Mouse (Mus musculus) midbrain, embryonic 13.5 days (tissue): ENCODE data around the gene Krtap4-13. TPM values are rescaled to one million over a fixed set of nuclear protein-coding genes. Genes with fewer than 3 reads are reported as not detected.
"Not testable (repeated sequence)": the region's sequence is repeated elsewhere in the genome, so short reads cannot be mapped to it uniquely, and the experiment has no call there.

ENCODE experiments used
- ATAC-seq: fragments of 200-750 bp; cut with Nextera tagmentation; 2 replicates; pipeline ENCODE4 v1.8.0; 2017; ENCODE audit warnings: mild to moderate bottlenecking, moderate TSS enrichment, moderate library complexity
- H3K27ac ChIP-seq: fragments of 300-500 bp; sonication (generic); 2 replicates; pipeline ENCODE4 v1.5.1; 2015; ENCODE audit warnings: inconsistent platforms, mild to moderate bottlenecking, moderate library complexity
- H3K27me3 ChIP-seq: fragments of 300-500 bp; sonication (generic); 2 replicates; pipeline ENCODE4 v1.6.1; 2015; ENCODE audit warnings: mild to moderate bottlenecking, inconsistent platforms
- H3K36me3 ChIP-seq: fragments of 300-500 bp; sonication (generic); 2 replicates; pipeline ENCODE4 v1.6.1; 2015; ENCODE audit warnings: mild to moderate bottlenecking, inconsistent platforms
- H3K4me1 ChIP-seq: fragments of 300-500 bp; sonication (generic); replicated peaks from 2 replicates; pipeline ENCODE4 v1.6.1; 2015; ENCODE audit warnings: inconsistent platforms
- H3K4me2 ChIP-seq: fragments of 300-500 bp; sonication (generic); replicated peaks from 2 replicates; pipeline ENCODE4 v1.6.1; 2015; ENCODE audit warnings: moderate library complexity, mild to moderate bottlenecking, inconsistent platforms
- H3K4me3 ChIP-seq: fragments of 300-500 bp; sonication (generic); replicated peaks from 2 replicates; pipeline ENCODE4 v1.5.1; 2015; ENCODE audit warnings: mild to moderate bottlenecking, inconsistent platforms
- H3K9ac ChIP-seq: fragments of 300-500 bp; sonication (generic); replicated peaks from 2 replicates; pipeline ENCODE4 v1.6.1; 2015; ENCODE audit warnings: mild to moderate bottlenecking, inconsistent platforms
- H3K9me3 ChIP-seq: fragments of 300-500 bp; sonication (generic); 2 replicates; pipeline ENCODE4 v1.6.1; 2016; ENCODE audit warnings: mild to moderate bottlenecking, inconsistent platforms
- WGBS: fragments of 180-500 bp; shearing (Covaris S2); methylation state at CpG from one replicate; pipeline ENCODE4 v1.1.7; 2015; 5-methylcytosine and 5-hydroxymethylcytosine counted together
- polyA plus RNA-seq: library from polyadenylated mRNA; unstranded; fragments of >200 nt; fragmentation: Nextera tagmentation; extraction: Ambion mirVana; gene quantifications from 2 replicates; pipeline ENCODE4 v1.2.1, GENCODE M21; 2015

Krtap4-13 gene
- polyA plus RNA-seq, 1 experiment from 2014 or later: not detected

GRCm38 (mm10) chr11:99780604-99781003 is 29.1 kb downstream of the Krtap4-13 start, which contains the start of gene Krtap4-8:
TSS of gene Krtap4-8 (minus strand) at chr11:99780704.
- WGBS: 96% methylated on average over 2 of the region's 2 CpGs
- ATAC-seq: no peak
- Histone ChIP-seq H3K27me3 (no peaks in the 10 kb centered on the region), H3K9ac (no peak within 1 kb of the TSS), H3K4me2 (no peak within 1 kb of the TSS), H3K4me1 (no peaks in the 10 kb centered on the region), H3K9me3 (no peaks in the 10 kb centered on the region), H3K4me3 (no peak within 1 kb of the TSS), H3K36me3 (no peaks in the 10 kb centered on the region), H3K27ac (no peak within 1 kb of the TSS)

GRCm38 (mm10) chr11:99778401-99778800 is 31.3 kb downstream of the Krtap4-13 start:
- Histone ChIP-seq H3K27ac (no peak overlapping the region), H3K9ac (no peak overlapping the region), H3K9me3 (no peaks in the 10 kb centered on the region), H3K4me2 (no peak overlapping the region), H3K4me3 (no peak overlapping the region), H3K27me3 (no peaks in the 10 kb centered on the region), H3K36me3 (no peaks in the 10 kb centered on the region), H3K4me1 (no peaks in the 10 kb centered on the region)
- WGBS: 53% methylated on average over 7 of the region's 7 CpGs
- ATAC-seq: no peak

- H3K36me3 ChIP-seq, H3K4me2 ChIP-seq, H3K27me3 ChIP-seq, H3K4me1 ChIP-seq, ATAC-seq, H3K27ac ChIP-seq, H3K9me3 ChIP-seq, H3K9ac ChIP-seq, H3K4me3 ChIP-seq: not testable (repeated sequence)
These were observed 36.9 kb downstream of the Krtap4-13 start, which contains the start of gene Gm11595 for GRCm38 (mm10) chr11:99772813-99773212. TSS of gene Gm11595 (minus strand) at chr11:99772913.

- 95% methylated on average over 2 of the region's 2 CpGs for WGBS
- H3K4me1 ChIP-seq: no peaks in the 10 kb centered on the region
These were observed 41.3 kb downstream of the Krtap4-13 start for GRCm38 (mm10) chr11:99768410-99768809.

More at GRCm38 (mm10) chr11:99768410-99768809, 41.3 kb downstream of the Krtap4-13 start:
- no peak for ATAC-seq
- H3K36me3 ChIP-seq: no peaks in the 10 kb centered on the region
- no peaks in the 10 kb centered on the region for H3K27me3 ChIP-seq
- H3K9me3 ChIP-seq: no peaks in the 10 kb centered on the region
- no peak overlapping the region for H3K27ac ChIP-seq
- no peak overlapping the region for H3K4me2 ChIP-seq
- no peak overlapping the region for H3K9ac ChIP-seq
- no peak overlapping the region for H3K4me3 ChIP-seq

Other genes with a start within 250 kb of the Krtap4-13 start
- gene Krtap3-1, start 243.3 kb downstream of the Krtap4-13 start, polyA plus RNA-seq: not detected in 2 replicates
- not detected in 2 replicates for gene Krtap1-5, start 228.9 kb downstream of the Krtap4-13 start, polyA plus RNA-seq
- not detected in 2 replicates for gene Krtap1-4, start 226.2 kb downstream of the Krtap4-13 start, polyA plus RNA-seq
- not detected in 2 replicates for gene Krtap1-3, start 218.6 kb downstream of the Krtap4-13 start, polyA plus RNA-seq
- not detected in 2 replicates for gene Krtap9-3, start 211.8 kb downstream of the Krtap4-13 start, polyA plus RNA-seq
- gene Gm11938, start 206.6 kb downstream of the Krtap4-13 start, polyA plus RNA-seq: not detected in 2 replicates
- not detected in 2 replicates for gene Gm11937, start 199.7 kb downstream of the Krtap4-13 start, polyA plus RNA-seq
- gene Krtap2-4, start 195.0 kb downstream of the Krtap4-13 start, polyA plus RNA-seq: not detected in 2 replicates
- not detected in 2 replicates for gene Gm11562, start 189.5 kb downstream of the Krtap4-13 start, polyA plus RNA-seq
- not detected in 2 replicates for gene Krtap4-1, start 181.7 kb downstream of the Krtap4-13 start, polyA plus RNA-seq
- gene Krtap4-2, start 174.8 kb downstream of the Krtap4-13 start, polyA plus RNA-seq: not detected in 2 replicates
- gene Krtap4-7, start 165.8 kb downstream of the Krtap4-13 start, polyA plus RNA-seq: not detected in 2 replicates
- gene Gm11555, start 159.7 kb downstream of the Krtap4-13 start, polyA plus RNA-seq: not detected in 2 replicates
- not detected in 2 replicates for gene Gm11563, start 150.9 kb downstream of the Krtap4-13 start, polyA plus RNA-seq
- gene Krtap4-6, start 143.9 kb downstream of the Krtap4-13 start, polyA plus RNA-seq: not detected in 2 replicates
- gene Gm14190, start 119.2 kb downstream of the Krtap4-13 start, polyA plus RNA-seq: not detected in 2 replicates
- gene Gm14180, start 75.6 kb downstream of the Krtap4-13 start, polyA plus RNA-seq: not detected in 2 replicates
- not detected in 2 replicates for gene Gm11595, start 37.0 kb downstream of the Krtap4-13 start, polyA plus RNA-seq
- gene Krtap4-8, start 29.2 kb downstream of the Krtap4-13 start, polyA plus RNA-seq: not detected in 2 replicates
- not detected in 2 replicates for gene Krtap4-9, start 24.7 kb downstream of the Krtap4-13 start, polyA plus RNA-seq
- not detected in 2 replicates for gene Gm11596, start 16.4 kb downstream of the Krtap4-13 start, polyA plus RNA-seq
- not detected in 2 replicates for gene Gm11569, start 11.0 kb downstream of the Krtap4-13 start, polyA plus RNA-seq
- not detected in 2 replicates for gene Gm11554, start 5.4 kb downstream of the Krtap4-13 start, polyA plus RNA-seq
- not detected in 2 replicates for gene Gm11564, start 5.8 kb upstream of the Krtap4-13 start, polyA plus RNA-seq
- not detected in 2 replicates for gene 2300003K06Rik, start 28.2 kb upstream of the Krtap4-13 start, polyA plus RNA-seq
- gene Krtap4-16, start 41.7 kb upstream of the Krtap4-13 start, polyA plus RNA-seq: not detected in 2 replicates
- not detected in 2 replicates for gene Gm11568, start 48.0 kb upstream of the Krtap4-13 start, polyA plus RNA-seq
- gene Gm11559, start 54.6 kb upstream of the Krtap4-13 start, polyA plus RNA-seq: not detected in 2 replicates
- gene Krtap9-1, start 63.5 kb upstream of the Krtap4-13 start, polyA plus RNA-seq: not detected in 2 replicates
- not detected in 2 replicates for gene Gm11567, start 69.3 kb upstream of the Krtap4-13 start, polyA plus RNA-seq
- gene Krtap31-1, start 98.0 kb upstream of the Krtap4-13 start, polyA plus RNA-seq: not detected in 2 replicates
- not detected in 2 replicates for gene Gm11565, start 104.9 kb upstream of the Krtap4-13 start, polyA plus RNA-seq
- gene Krtap31-2, start 126.4 kb upstream of the Krtap4-13 start, polyA plus RNA-seq: not detected in 2 replicates
- not detected in 2 replicates for gene Krtap9-5, start 138.6 kb upstream of the Krtap4-13 start, polyA plus RNA-seq
- gene Krtap29-1, start 169.2 kb upstream of the Krtap4-13 start, polyA plus RNA-seq: not detected in 2 replicates
- gene Krtap16-1, start 176.7 kb upstream of the Krtap4-13 start, polyA plus RNA-seq: not detected in 2 replicates
- 0.28 and 0.37 TPM in 2 replicates for gene Krtap17-1, start 184.1 kb upstream of the Krtap4-13 start, polyA plus RNA-seq
- gene Krt33a, start 206.3 kb upstream of the Krtap4-13 start, polyA plus RNA-seq: not detected in 2 replicates
- gene Krt33b, start 220.0 kb upstream of the Krtap4-13 start, polyA plus RNA-seq: not detected in 2 replicates
- gene Krt34, start 231.7 kb upstream of the Krtap4-13 start, polyA plus RNA-seq: not detected in 2 replicates
- gene Krt31, start 240.7 kb upstream of the Krtap4-13 start, polyA plus RNA-seq: not detected in 2 replicates